Mouse (Mus musculus) intestine, postnatal 0 days (tissue): ENCODE measurements around the gene Tom1l2. TPM values are rescaled to one million over a fixed set of nuclear protein-coding genes. Genes with fewer than 3 reads are reported as not detected.
A peak's percentile ranks its signal among the peaks of the same experiment; 100 is the strongest.

Source experiments
- ATAC-seq: fragments of 200-750 bp; cut with Nextera tagmentation; 2 replicates; pipeline ENCODE4 v1.8.0; 2017; ENCODE audit warnings: mild to moderate bottlenecking, moderate TSS enrichment, moderate library complexity
- H3K27ac ChIP-seq: fragments of 300-500 bp; sonication (generic); 2 replicates; pipeline ENCODE4 v1.5.1; 2014; ENCODE audit warnings: mild to moderate bottlenecking, low read depth, low read length, moderate library complexity
- H3K27me3 ChIP-seq: fragments of 300-500 bp; sonication (generic); replicated peaks from 2 replicates; pipeline ENCODE4 v1.6.1; 2014; ENCODE audit warnings: low read length, mixed read lengths; ENCODE audit not compliant: control insufficient read depth, insufficient read depth
- H3K36me3 ChIP-seq: fragments of 300-500 bp; sonication (generic); 2 replicates; pipeline ENCODE4 v1.6.1; 2014; ENCODE audit warnings: mild to moderate bottlenecking, moderate library complexity; ENCODE audit not compliant: control insufficient read depth, insufficient read depth
- H3K4me1 ChIP-seq: fragments of 300-500 bp; sonication (generic); replicated peaks from 2 replicates; pipeline ENCODE4 v1.6.1; 2014; ENCODE audit warnings: antibody characterized with exemption, low read length, mixed read lengths; ENCODE audit not compliant: control insufficient read depth, insufficient read depth
- H3K4me2 ChIP-seq: fragments of 300-500 bp; sonication (generic); replicated peaks from 2 replicates; pipeline ENCODE4 v1.6.1; 2014; ENCODE audit warnings: low read depth, mild to moderate bottlenecking, moderate library complexity
- H3K4me3 ChIP-seq: fragments of 300-500 bp; sonication (generic); 2 replicates; pipeline ENCODE4 v1.5.1; 2014; ENCODE audit warnings: low read depth, low read length
- H3K9ac ChIP-seq: fragments of 300-500 bp; sonication (generic); 2 replicates; pipeline ENCODE4 v1.6.1; 2014; ENCODE audit warnings: mild to moderate bottlenecking, low read depth, low read length
- H3K9me3 ChIP-seq: fragments of 300-500 bp; sonication (generic); 2 replicates; pipeline ENCODE4 v1.6.1; 2016; ENCODE audit warnings: mixed run types; ENCODE audit not compliant: control insufficient read depth
- CTCF ChIP-seq: sonication (generic); IDR thresholded peaks from 2 replicates; pipeline ENCODE4 v1.5.1; 2016; ENCODE audit warnings: low read depth, mild to moderate bottlenecking, control low read depth, antibody characterized with exemption, moderate library complexity
- WGBS: fragments of 180-500 bp; shearing (Covaris S2); extraction: QIAGEN DNeasy Blood & Tissue Kit; methylation state at CpG from one replicate; pipeline ENCODE4 v1.1.7; 2014; 5-methylcytosine and 5-hydroxymethylcytosine counted together
- polyA plus RNA-seq: library from polyadenylated mRNA; unstranded; fragments of >200 nt; fragmentation: Nextera tagmentation; extraction: Ambion mirVana; gene quantifications from 2 replicates; pipeline ENCODE4 v1.2.1, GENCODE M21; 2015

Gene Tom1l2
- polyA plus RNA-seq, 1 experiment from 2014 or later, result 29.6 TPM

GRCm38 (mm10) chr11:60367256-60367655 lies 14.6 kb upstream of the Tom1l2 start:
- no peak overlapping the region for H3K4me2 ChIP-seq
- 57% methylated on average over 3 of the region's 3 CpGs for WGBS
- H3K9ac ChIP-seq, result no peak overlapping the region
- H3K36me3 ChIP-seq, result no peaks in the 10 kb centered on the region
- no peak overlapping the region for H3K4me3 ChIP-seq
- no peaks in the 10 kb centered on the region for H3K9me3 ChIP-seq
- H3K4me1 ChIP-seq, result no peaks in the 10 kb centered on the region
- TF ChIP-seq CTCF, result peak; percentile 57
- no peak overlapping the region for H3K27ac ChIP-seq
- ATAC-seq, result no peak
- H3K27me3 ChIP-seq, result no peaks in the 10 kb centered on the region

GRCm38 (mm10) chr11:60366239-60367019 lies 13.7 kb upstream of the Tom1l2 start:
- 43% methylated on average over 16 of the region's 16 CpGs for WGBS
- no peak overlapping the region for H3K4me2 ChIP-seq
- H3K4me1 ChIP-seq, result no peaks in the 10 kb centered on the region
- H3K36me3 ChIP-seq, result no peaks in the 10 kb centered on the region
- no peak for TF ChIP-seq CTCF
- H3K9ac ChIP-seq, result no peak overlapping the region
- no peaks in the 10 kb centered on the region for H3K9me3 ChIP-seq
- H3K27ac ChIP-seq, result no peak overlapping the region
- no peaks in the 10 kb centered on the region for H3K27me3 ChIP-seq
- H3K4me3 ChIP-seq, result no peak overlapping the region
- no peak for ATAC-seq

- no peak overlapping the region for H3K9ac ChIP-seq
- no peaks in the 10 kb centered on the region for H3K27me3 ChIP-seq
- H3K4me3 ChIP-seq, result no peak overlapping the region
- TF ChIP-seq CTCF, result no peak
- no peak overlapping the region for H3K4me2 ChIP-seq
- no peaks in the 10 kb centered on the region for H3K4me1 ChIP-seq
- no peaks in the 10 kb centered on the region for H3K36me3 ChIP-seq
- WGBS, result 63% methylated on average over 5 of the region's 5 CpGs
- no peak for ATAC-seq
- H3K27ac ChIP-seq, result no peak overlapping the region
- H3K9me3 ChIP-seq, result no peaks in the 10 kb centered on the region
Measured at GRCm38 (mm10) chr11:60360631-60361201, 8.0 kb upstream of the Tom1l2 start.

- Histone ChIP-seq H3K4me3 (no peak overlapping the region), H3K4me2 (no peak overlapping the region), H3K9ac (no peak overlapping the region), H3K9me3 (no peaks in the 10 kb centered on the region), H3K4me1 (no peaks in the 10 kb centered on the region), H3K27me3 (no peaks in the 10 kb centered on the region), H3K36me3 (no peaks in the 10 kb centered on the region), H3K27ac (no peak overlapping the region)
- 75% methylated on average over 1 of the region's 1 CpGs for WGBS
- TF ChIP-seq CTCF, result no peak
- ATAC-seq, result no peak
Measured at GRCm38 (mm10) chr11:60359936-60360335, 7.2 kb upstream of the Tom1l2 start.

- H3K4me1 ChIP-seq, result no peaks in the 10 kb centered on the region
- no peak for ATAC-seq
Measured at GRCm38 (mm10) chr11:60359138-60359537, 6.4 kb upstream of the Tom1l2 start.

GRCm38 (mm10) chr11:60358548-60358947 lies 5.8 kb upstream of the Tom1l2 start:
- Histone ChIP-seq H3K27ac (no peak overlapping the region), H3K9me3 (no peaks in the 10 kb centered on the region), H3K4me1 (no peaks in the 10 kb centered on the region), H3K27me3 (no peaks in the 10 kb centered on the region), H3K36me3 (no peaks in the 10 kb centered on the region), H3K9ac (no peak overlapping the region), H3K4me3 (no peak overlapping the region), H3K4me2 (no peak overlapping the region)
- TF ChIP-seq CTCF, result no peak
- ATAC-seq, result no peak
- 64% methylated on average over 7 of the region's 7 CpGs for WGBS

More at GRCm38 (mm10) chr11:60359138-60359537, 6.4 kb upstream of the Tom1l2 start:
- Histone ChIP-seq H3K9ac (no peak overlapping the region), H3K9me3 (no peaks in the 10 kb centered on the region), H3K4me3 (no peak overlapping the region), H3K27ac (no peak overlapping the region), H3K36me3 (no peaks in the 10 kb centered on the region), H3K4me2 (no peak overlapping the region), H3K27me3 (no peaks in the 10 kb centered on the region)
- TF ChIP-seq CTCF, result no peak
- 55% methylated on average over 5 of the region's 5 CpGs for WGBS
